Mouse (Mus musculus): ENCODE results near the gene Msi2. TPM values are rescaled to one million over a fixed set of nuclear protein-coding genes. Genes with fewer than 3 reads are reported as not detected.

The Msi2 gene
- polyA plus RNA-seq, 1 experiment from 2014 or later = 41.0 TPM

- no peak for ATAC-seq
- H3K27ac ChIP-seq = peak overlapping the region; percentile 95
- H3K4me1 ChIP-seq (replicated peaks) = peaks cover 99% of the 10 kb centered on the region
- no peaks in the 10 kb centered on the region; the same call in 1 of the 2 replicates for H3K36me3 ChIP-seq
- H3K4me3 ChIP-seq (replicated peaks) = no peak overlapping the region
- H3K9ac ChIP-seq (replicated peaks) = 0 out of 2 replicates have a peak overlapping the region, but pooled peaks have one; percentile 6
- no peak overlapping the region; the same call in 1 of the 2 replicates for H3K4me2 ChIP-seq (replicated peaks)
- WGBS = 48% methylated on average over 7 of the region's 7 CpGs
- no peaks in the 10 kb centered on the region for H3K27me3 ChIP-seq
- no peaks in the 10 kb centered on the region for H3K9me3 ChIP-seq
These were observed 136.9 kb downstream of the Msi2 start for GRCm38 (mm10) chr11:88581375-88581774.

GRCm38 (mm10) chr11:88578700-88579099 lies 139.6 kb downstream of the Msi2 start:
- H3K36me3 ChIP-seq = no peaks in the 10 kb centered on the region; the same call in 1 of the 2 replicates
- H3K4me1 ChIP-seq (replicated peaks) = peaks cover 98% of the 10 kb centered on the region
- no peak overlapping the region for H3K4me2 ChIP-seq (replicated peaks)
- 80% methylated on average over 2 of the region's 2 CpGs for WGBS
- H3K9me3 ChIP-seq = no peaks in the 10 kb centered on the region
- H3K27me3 ChIP-seq = no peaks in the 10 kb centered on the region
- no peak for ATAC-seq
- no peak overlapping the region for H3K4me3 ChIP-seq (replicated peaks)
- H3K9ac ChIP-seq (replicated peaks) = no peak overlapping the region
- peak overlapping the region; percentile 36; the same call in 1 of the 2 replicates for H3K27ac ChIP-seq

- Histone ChIP-seq H3K4me3 (replicated peaks) (no peak overlapping the region), H3K4me1 (replicated peaks) (peaks cover 98% of the 10 kb centered on the region), H3K27me3 (no peaks in the 10 kb centered on the region), H3K4me2 (replicated peaks) (no peak overlapping the region), H3K9ac (replicated peaks) (no peak overlapping the region), H3K27ac (peak overlapping the region; percentile 51), H3K36me3 (no peaks in the 10 kb centered on the region; the same call in 1 of the 2 replicates), H3K9me3 (no peaks in the 10 kb centered on the region)
- no peak for ATAC-seq
- WGBS = 62% methylated on average over 7 of the region's 7 CpGs
These were observed 141.2 kb downstream of the Msi2 start for GRCm38 (mm10) chr11:88577076-88577475.

GRCm38 (mm10) chr11:88576233-88576998 lies 141.9 kb downstream of the Msi2 start:
- no peak overlapping the region for H3K9ac ChIP-seq (replicated peaks)
- no peaks in the 10 kb centered on the region for H3K27me3 ChIP-seq
- H3K9me3 ChIP-seq = no peaks in the 10 kb centered on the region
- H3K4me2 ChIP-seq (replicated peaks) = no peak overlapping the region
- ATAC-seq = 0 out of 2 replicates have a peak, but pooled peaks have one; percentile 22
- WGBS = 61% methylated on average over 7 of the region's 7 CpGs
- H3K4me1 ChIP-seq (replicated peaks) = peaks cover 96% of the 10 kb centered on the region
- no peak overlapping the region for H3K4me3 ChIP-seq (replicated peaks)
- H3K27ac ChIP-seq = peak overlapping the region; percentile 51
- H3K36me3 ChIP-seq = no peaks in the 10 kb centered on the region; the same call in 1 of the 2 replicates

GRCm38 (mm10) chr11:88574575-88575360 lies 143.5 kb downstream of the Msi2 start:
- 0 out of 2 replicates have a peak overlapping the region, but pooled peaks have one; percentile 16 for H3K27ac ChIP-seq
- ATAC-seq = no peak
- 52% methylated on average over 4 of the region's 4 CpGs for WGBS
- H3K4me2 ChIP-seq (replicated peaks) = no peak overlapping the region
- H3K4me3 ChIP-seq (replicated peaks) = no peak overlapping the region
- no peaks in the 10 kb centered on the region; the same call in 1 of the 2 replicates for H3K36me3 ChIP-seq
- no peak overlapping the region for H3K9ac ChIP-seq (replicated peaks)
- H3K9me3 ChIP-seq = no peaks in the 10 kb centered on the region
- H3K27me3 ChIP-seq = no peaks in the 10 kb centered on the region
- H3K4me1 ChIP-seq (replicated peaks) = peaks cover 88% of the 10 kb centered on the region

GRCm38 (mm10) chr11:88573013-88573412 lies 145.3 kb downstream of the Msi2 start:
- Histone ChIP-seq H3K4me3 (replicated peaks) (no peak overlapping the region), H3K9me3 (no peaks in the 10 kb centered on the region), H3K4me2 (replicated peaks) (no peak overlapping the region), H3K27me3 (no peaks in the 10 kb centered on the region), H3K9ac (replicated peaks) (no peak overlapping the region), H3K4me1 (replicated peaks) (peaks cover 85% of the 10 kb centered on the region), H3K27ac (peak overlapping the region; percentile 57), H3K36me3 (no peaks in the 10 kb centered on the region)
- ATAC-seq = no peak
- WGBS = 85% methylated on average over 5 of the region's 5 CpGs

GRCm38 (mm10) chr11:88572461-88572860 lies 145.9 kb downstream of the Msi2 start:
- ATAC-seq = no peak
- Histone ChIP-seq H3K9me3 (no peaks in the 10 kb centered on the region), H3K4me2 (replicated peaks) (no peak overlapping the region), H3K4me1 (replicated peaks) (peaks cover 86% of the 10 kb centered on the region), H3K27ac (peak overlapping the region; percentile 57), H3K4me3 (replicated peaks) (no peak overlapping the region), H3K36me3 (no peaks in the 10 kb centered on the region), H3K9ac (replicated peaks) (no peak overlapping the region), H3K27me3 (no peaks in the 10 kb centered on the region)
- WGBS = 72% methylated on average over 11 of the region's 11 CpGs

GRCm38 (mm10) chr11:88570715-88571202 lies 147.6 kb downstream of the Msi2 start:
- ATAC-seq = no peak
- H3K4me2 ChIP-seq (replicated peaks) = no peak overlapping the region
- peaks cover 86% of the 10 kb centered on the region for H3K4me1 ChIP-seq (replicated peaks)
- no peak overlapping the region for H3K4me3 ChIP-seq (replicated peaks)
- no peaks in the 10 kb centered on the region for H3K27me3 ChIP-seq
- no peaks in the 10 kb centered on the region for H3K36me3 ChIP-seq
- H3K27ac ChIP-seq = 0 out of 2 replicates have a peak overlapping the region, but pooled peaks have one; percentile 5
- 71% methylated on average over 6 of the region's 6 CpGs for WGBS
- no peaks in the 10 kb centered on the region for H3K9me3 ChIP-seq
- no peak overlapping the region for H3K9ac ChIP-seq (replicated peaks)

- Histone ChIP-seq H3K9me3 (no peaks in the 10 kb centered on the region), H3K4me3 (replicated peaks) (no peak overlapping the region), H3K27me3 (no peaks in the 10 kb centered on the region), H3K36me3 (no peaks in the 10 kb centered on the region), H3K4me2 (replicated peaks) (no peak overlapping the region), H3K27ac (peak overlapping the region; percentile 47; the same call in 1 of the 2 replicates), H3K9ac (replicated peaks) (no peak overlapping the region), H3K4me1 (replicated peaks) (peaks cover 79% of the 10 kb centered on the region)
- no peak for ATAC-seq
- WGBS = 31% methylated on average over 20 of the region's 20 CpGs
These were observed 151.4 kb downstream of the Msi2 start for GRCm38 (mm10) chr11:88566613-88567606.

GRCm38 (mm10) chr11:88564810-88565209 lies 153.5 kb downstream of the Msi2 start:
- Histone ChIP-seq H3K4me3 (replicated peaks) (no peak overlapping the region), H3K27me3 (no peaks in the 10 kb centered on the region), H3K4me2 (replicated peaks) (no peak overlapping the region), H3K4me1 (replicated peaks) (peaks cover 86% of the 10 kb centered on the region), H3K9me3 (no peaks in the 10 kb centered on the region), H3K9ac (replicated peaks) (no peak overlapping the region), H3K27ac (peak overlapping the region; percentile 68), H3K36me3 (no peaks in the 10 kb centered on the region)
- ATAC-seq = no peak
- WGBS = 44% methylated on average over 7 of the region's 7 CpGs

GRCm38 (mm10) chr11:88564363-88564762 lies 153.9 kb downstream of the Msi2 start:
- Histone ChIP-seq H3K27me3 (no peaks in the 10 kb centered on the region), H3K4me3 (replicated peaks) (no peak overlapping the region), H3K4me1 (replicated peaks) (peaks cover 88% of the 10 kb centered on the region), H3K9me3 (no peaks in the 10 kb centered on the region), H3K36me3 (no peaks in the 10 kb centered on the region), H3K9ac (replicated peaks) (no peak overlapping the region), H3K4me2 (replicated peaks) (no peak overlapping the region), H3K27ac (peak overlapping the region; percentile 68)
- no peak; the same call in 1 of the 2 replicates for ATAC-seq
- WGBS = 27% methylated on average over 5 of the region's 5 CpGs

Data from midbrain, embryonic 13.5 days (tissue).